Mouse (Mus musculus): Measurements from ENCODE around the gene Flywch1. TPM values are rescaled to one million over a fixed set of nuclear protein-coding genes. Genes with fewer than 3 reads are reported as not detected.

The Flywch1 gene
- polyA plus RNA-seq, 1 experiment, result 33.6 TPM

- 68% methylated on average over 25 of the region's 25 CpGs for WGBS
- peaks cover 12% of the 10 kb centered on the region for H3K4me1 ChIP-seq (replicated peaks; ENCODE audit: control insufficient read depth, insufficient read depth, low read length)
- H3K27ac ChIP-seq (ENCODE audit: control insufficient read depth, insufficient read depth, low read length), result no peak overlapping the region
- H3K4me3 ChIP-seq (ENCODE audit: control insufficient read depth, insufficient read depth, low read length), result no peak overlapping the region
- H3K36me3 ChIP-seq (ENCODE audit: control insufficient read depth, insufficient read depth, low read length), result peaks cover 44% of the 10 kb centered on the region
- TF ChIP-seq POLR2A (IDR thresholded peaks at IDR 0.05; ENCODE audit: control insufficient read depth, extremely low read depth, insufficient read depth, low read length, poor library complexity) (no peak), CTCF (IDR thresholded peaks at IDR 0.05; ENCODE audit: borderline replicate concordance, control insufficient read depth, extremely low read depth, insufficient read depth, low read length, poor library complexity) (no peak)
- DNase-seq, result no peak
- no peaks in the 10 kb centered on the region for H3K27me3 ChIP-seq (ENCODE audit: control insufficient read depth, insufficient read depth, low read length)
Measured at GRCm38 (mm10) chr17:23806867-23807266, 35.5 kb upstream of the Flywch1 start.

- WGBS, result 0% methylated on average over 8 of the region's 8 CpGs
- no peak for TF ChIP-seq POLR2A (IDR thresholded peaks at IDR 0.05; ENCODE audit: control insufficient read depth, extremely low read depth, insufficient read depth, low read length, poor library complexity)
- no peak for TF ChIP-seq CTCF (IDR thresholded peaks at IDR 0.05; ENCODE audit: borderline replicate concordance, control insufficient read depth, extremely low read depth, insufficient read depth, low read length, poor library complexity)
- H3K27ac ChIP-seq (ENCODE audit: control insufficient read depth, insufficient read depth, low read length), result peak overlapping the region; percentile 36
- peaks cover 12% of the 10 kb centered on the region for H3K4me1 ChIP-seq (replicated peaks; ENCODE audit: control insufficient read depth, insufficient read depth, low read length)
- peaks cover 21% of the 10 kb centered on the region for H3K36me3 ChIP-seq (ENCODE audit: control insufficient read depth, insufficient read depth, low read length)
- H3K27me3 ChIP-seq (ENCODE audit: control insufficient read depth, insufficient read depth, low read length), result no peaks in the 10 kb centered on the region
- H3K4me3 ChIP-seq (ENCODE audit: control insufficient read depth, insufficient read depth, low read length), result peak overlapping the region; percentile 82
- DNase-seq, result no peak
Measured at GRCm38 (mm10) chr17:23804426-23805085, 33.2 kb upstream of the Flywch1 start.

GRCm38 (mm10) chr17:23803366-23804041, 32.1 kb upstream of the Flywch1 start:
- peak overlapping the region; percentile 36 for H3K27ac ChIP-seq (ENCODE audit: control insufficient read depth, insufficient read depth, low read length)
- under 1% methylated on average over 82 of the region's 83 CpGs for WGBS
- H3K4me3 ChIP-seq (ENCODE audit: control insufficient read depth, insufficient read depth, low read length), result peak overlapping the region; percentile 82
- peak; percentile 75 for DNase-seq
- H3K36me3 ChIP-seq (ENCODE audit: control insufficient read depth, insufficient read depth, low read length), result peaks cover 11% of the 10 kb centered on the region
- no peaks in the 10 kb centered on the region for H3K27me3 ChIP-seq (ENCODE audit: control insufficient read depth, insufficient read depth, low read length)
- TF ChIP-seq POLR2A (IDR thresholded peaks at IDR 0.05; ENCODE audit: control insufficient read depth, extremely low read depth, insufficient read depth, low read length, poor library complexity) (no peak), CTCF (IDR thresholded peaks at IDR 0.05; ENCODE audit: borderline replicate concordance, control insufficient read depth, extremely low read depth, insufficient read depth, low read length, poor library complexity) (no peak)
- H3K4me1 ChIP-seq (replicated peaks; ENCODE audit: control insufficient read depth, insufficient read depth, low read length), result peaks cover 12% of the 10 kb centered on the region

GRCm38 (mm10) chr17:23802746-23803365, 31.5 kb upstream of the Flywch1 start:
- TF ChIP-seq POLR2A (IDR thresholded peaks at IDR 0.05; ENCODE audit: control insufficient read depth, extremely low read depth, insufficient read depth, low read length, poor library complexity), result peak; percentile 94
- TF ChIP-seq CTCF (IDR thresholded peaks at IDR 0.05; ENCODE audit: borderline replicate concordance, control insufficient read depth, extremely low read depth, insufficient read depth, low read length, poor library complexity), result 0 out of 2 replicates have a peak, but pooled peaks have one; percentile 12
- WGBS, result under 1% methylated on average over 60 of the region's 60 CpGs
- Histone ChIP-seq H3K27me3 (ENCODE audit: control insufficient read depth, insufficient read depth, low read length) (no peaks in the 10 kb centered on the region), H3K36me3 (ENCODE audit: control insufficient read depth, insufficient read depth, low read length) (peaks cover 4% of the 10 kb centered on the region), H3K27ac (ENCODE audit: control insufficient read depth, insufficient read depth, low read length) (peak overlapping the region; percentile 64), H3K4me1 (replicated peaks; ENCODE audit: control insufficient read depth, insufficient read depth, low read length) (peaks cover 12% of the 10 kb centered on the region), H3K4me3 (ENCODE audit: control insufficient read depth, insufficient read depth, low read length) (peak overlapping the region; percentile 82)
- DNase-seq, result peak; percentile 96

- TF ChIP-seq POLR2A (IDR thresholded peaks at IDR 0.05; ENCODE audit: control insufficient read depth, extremely low read depth, insufficient read depth, low read length, poor library complexity) (no peak), CTCF (IDR thresholded peaks at IDR 0.05; ENCODE audit: borderline replicate concordance, control insufficient read depth, extremely low read depth, insufficient read depth, low read length, poor library complexity) (no peak)
- H3K36me3 ChIP-seq (ENCODE audit: control insufficient read depth, insufficient read depth, low read length), result no peaks in the 10 kb centered on the region
- H3K4me3 ChIP-seq (ENCODE audit: control insufficient read depth, insufficient read depth, low read length), result no peak overlapping the region
- 96% methylated on average over 10 of the region's 10 CpGs for WGBS
- H3K27me3 ChIP-seq (ENCODE audit: control insufficient read depth, insufficient read depth, low read length), result no peaks in the 10 kb centered on the region
- peaks cover 7% of the 10 kb centered on the region for H3K4me1 ChIP-seq (replicated peaks; ENCODE audit: control insufficient read depth, insufficient read depth, low read length)
- no peak for DNase-seq
- no peak overlapping the region for H3K27ac ChIP-seq (ENCODE audit: control insufficient read depth, insufficient read depth, low read length)
Measured at GRCm38 (mm10) chr17:23801627-23802026, 30.2 kb upstream of the Flywch1 start.

GRCm38 (mm10) chr17:23797316-23797715, 25.9 kb upstream of the Flywch1 start:
- no peaks in the 10 kb centered on the region for H3K27me3 ChIP-seq (ENCODE audit: control insufficient read depth, insufficient read depth, low read length)
- WGBS, result 11% methylated on average over 7 of the region's 7 CpGs
- H3K27ac ChIP-seq (ENCODE audit: control insufficient read depth, insufficient read depth, low read length), result no peak overlapping the region
- H3K4me3 ChIP-seq (ENCODE audit: control insufficient read depth, insufficient read depth, low read length), result no peak overlapping the region
- DNase-seq, result no peak
- H3K36me3 ChIP-seq (ENCODE audit: control insufficient read depth, insufficient read depth, low read length), result no peaks in the 10 kb centered on the region
- TF ChIP-seq POLR2A (IDR thresholded peaks at IDR 0.05; ENCODE audit: control insufficient read depth, extremely low read depth, insufficient read depth, low read length, poor library complexity) (no peak), CTCF (IDR thresholded peaks at IDR 0.05; ENCODE audit: borderline replicate concordance, control insufficient read depth, extremely low read depth, insufficient read depth, low read length, poor library complexity) (no peak)
- peaks cover 2% of the 10 kb centered on the region for H3K4me1 ChIP-seq (replicated peaks; ENCODE audit: control insufficient read depth, insufficient read depth, low read length)

Measured in thymus, adult 2 months (tissue).